Mouse (Mus musculus) effector memory CD4-positive, alpha-beta T cell, adult 7 months (primary cell): Measurements from ENCODE around the gene Tstd2. TPM values are rescaled to one million over a fixed set of nuclear protein-coding genes. Genes with fewer than 3 reads are reported as not detected.

Source experiments
- polyA plus RNA-seq: library from polyadenylated mRNA; unstranded; fragments of 100-300 nt; shearing (Covaris generic); gene quantifications from one replicate; pipeline ENCODE4 v1.2.1, GENCODE M21; 2017

Tstd2 gene
- polyA plus RNA-seq, result 32.3 TPM

DNA sequence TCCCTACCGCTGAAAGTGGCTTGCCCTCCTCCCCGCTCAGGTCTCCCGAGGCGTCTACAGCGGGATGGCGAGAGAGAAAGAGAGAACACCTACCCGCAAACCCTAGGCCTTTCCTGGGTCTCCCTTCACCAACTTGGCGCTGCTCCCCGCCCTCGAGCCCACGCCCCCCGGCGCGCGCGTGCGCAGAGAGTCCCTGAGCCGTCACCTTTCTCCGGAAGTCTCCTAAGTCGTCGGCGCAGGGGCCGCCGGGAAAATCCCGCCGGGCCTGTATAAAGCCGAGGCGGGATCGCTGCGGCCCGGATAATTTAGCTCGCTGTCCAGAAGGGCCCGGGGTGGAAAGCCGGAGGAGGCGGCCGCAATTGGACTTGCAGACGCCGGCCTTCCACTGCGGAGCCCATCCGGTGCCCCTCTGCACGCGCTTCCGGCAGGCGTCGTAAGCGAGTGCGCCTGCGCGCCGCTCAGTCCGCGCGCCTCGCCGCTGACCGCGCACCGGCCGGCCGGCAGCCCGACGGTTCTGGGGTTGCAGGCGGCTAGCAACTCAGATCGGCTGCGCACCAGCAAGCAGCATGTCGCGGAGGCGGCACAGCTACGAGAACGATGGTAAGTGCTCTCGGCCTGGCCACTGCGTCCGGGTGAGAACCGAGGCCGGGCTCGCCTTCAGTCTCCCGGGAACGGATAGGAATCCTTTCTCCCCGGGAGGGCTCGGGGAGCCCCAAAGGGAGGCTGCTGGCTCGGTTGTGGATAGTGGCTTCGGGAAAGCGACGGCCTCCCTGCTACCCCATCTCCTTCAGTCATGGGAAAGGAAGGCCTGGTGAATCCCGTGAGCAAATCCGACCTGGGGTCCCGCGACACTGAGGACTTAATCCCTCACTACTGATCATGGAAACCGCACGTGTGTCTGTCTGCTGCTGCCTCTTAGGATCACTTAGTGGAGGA is at the start of gene Tstd2, which contains the start of gene Ncbp1:
Tstd2 (minus strand) TSS at position 408 of the 936 bp plus-strand sequence.
Ncbp1 (plus strand) TSS at position 327 of the 936 bp plus-strand sequence.

Other genes with a start within 250 kb of the Tstd2 start
- gene Ccdc180, start 248.4 kb downstream of the Tstd2 start, polyA plus RNA-seq, result 0.11 TPM
- gene Tdrd7, start 173.4 kb downstream of the Tstd2 start, polyA plus RNA-seq, result 14.5 TPM
- gene Tmod1, start 99.8 kb downstream of the Tstd2 start, polyA plus RNA-seq, result not detected
- 59.9 TPM for gene Ncbp1, start 81 bp downstream of the Tstd2 start, polyA plus RNA-seq
- gene Xpa, start 57.6 kb upstream of the Tstd2 start, polyA plus RNA-seq, result 35.7 TPM
- gene Foxe1, start 204.9 kb upstream of the Tstd2 start, polyA plus RNA-seq, result 0.27 TPM